Comparison of ENCODE assay signal across 15 mouse cellular contexts in the genomic region with DNA sequence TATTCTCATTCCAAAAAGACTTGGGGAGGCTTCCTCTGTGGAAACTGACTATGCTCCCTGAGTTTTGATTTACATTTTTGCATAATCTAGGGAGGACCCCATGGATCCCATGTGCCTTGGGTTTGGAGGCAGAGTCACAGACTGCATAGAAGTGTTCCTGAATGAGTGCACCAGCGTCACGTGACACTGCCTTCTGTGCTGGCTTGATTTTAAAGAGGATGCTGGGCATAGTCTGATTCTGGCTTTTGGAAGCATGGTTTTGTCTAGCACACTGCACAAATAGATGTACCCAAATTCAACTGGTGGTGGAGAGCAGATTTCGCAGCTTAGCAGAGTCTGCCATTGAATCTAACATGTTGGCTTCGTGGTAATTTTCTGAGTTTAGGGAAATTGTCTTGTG. TPM values are rescaled to one million over a fixed set of nuclear protein-coding genes. Genes with fewer than 3 reads are reported as not detected.
"Had no signal": no experiment of that assay in that cellular context is flagged by ENCODE, and none has a peak within 500 bp of the region (broad histone marks: within the 10 kb centered on the region; RNA-seq: fewer than 3 reads in every experiment).

No protein-coding gene starts in this region.

- H3K4me1 ChIP-seq: limb, embryonic 15.5 days; liver, embryonic 12.5 days; midbrain, embryonic 15.5 days; neural tube, embryonic 13.5 days had no signal

- H3K4me3 ChIP-seq: layer of hippocampus, adult 2 months; limb, embryonic 15.5 days; liver, embryonic 12.5 days; midbrain, embryonic 15.5 days; neural tube, embryonic 13.5 days had no signal

- DNase-seq: kidney, adult 9 months; kidney, postnatal 36 days; lung, embryonic 14.5 days; lung, postnatal 10 days; lung, postnatal 4 days; right cerebral cortex, postnatal 14 days; thymus, postnatal 4 days had no signal

- H3K27ac ChIP-seq: kidney, postnatal 0 days; layer of hippocampus, adult 2 months; limb, embryonic 15.5 days; liver, embryonic 12.5 days; midbrain, embryonic 15.5 days; neural tube, embryonic 13.5 days had no signal

- H3K4me2 ChIP-seq: limb, embryonic 15.5 days; liver, embryonic 12.5 days; lung, embryonic 14.5 days; midbrain, embryonic 11.5 days; midbrain, embryonic 15.5 days; neural tube, embryonic 13.5 days had no signal

- H3K9ac ChIP-seq: limb, embryonic 15.5 days; liver, embryonic 12.5 days; lung, embryonic 14.5 days; midbrain, embryonic 15.5 days; neural tube, embryonic 13.5 days had no signal

- ATAC-seq: liver, embryonic 12.5 days; midbrain, embryonic 15.5 days had no signal

- H3K9me3 ChIP-seq: limb, embryonic 15.5 days; liver, embryonic 12.5 days; midbrain, embryonic 15.5 days; neural tube, embryonic 13.5 days had no signal

- H3K36me3 ChIP-seq: limb, embryonic 15.5 days; liver, embryonic 12.5 days; midbrain, embryonic 15.5 days; neural tube, embryonic 13.5 days had no signal

- H3K27me3 ChIP-seq: limb, embryonic 15.5 days; liver, embryonic 12.5 days; midbrain, embryonic 15.5 days; neural tube, embryonic 13.5 days had no signal

RNA-seq across cellular contexts. Expression of gene Fst, which starts 19.6 kb away (rescaled TPM):
- total RNA-seq: monocyte, adult 5-6 weeks had no signal
